Mouse (Mus musculus): ENCODE data around the gene Slc12a3. TPM values are rescaled to one million over a fixed set of nuclear protein-coding genes. Genes with fewer than 3 reads are reported as not detected.

Slc12a3 gene
- total and polyA plus RNA-seq, 3 experiments = 0.44 TPM; not detected in 2

DNA sequence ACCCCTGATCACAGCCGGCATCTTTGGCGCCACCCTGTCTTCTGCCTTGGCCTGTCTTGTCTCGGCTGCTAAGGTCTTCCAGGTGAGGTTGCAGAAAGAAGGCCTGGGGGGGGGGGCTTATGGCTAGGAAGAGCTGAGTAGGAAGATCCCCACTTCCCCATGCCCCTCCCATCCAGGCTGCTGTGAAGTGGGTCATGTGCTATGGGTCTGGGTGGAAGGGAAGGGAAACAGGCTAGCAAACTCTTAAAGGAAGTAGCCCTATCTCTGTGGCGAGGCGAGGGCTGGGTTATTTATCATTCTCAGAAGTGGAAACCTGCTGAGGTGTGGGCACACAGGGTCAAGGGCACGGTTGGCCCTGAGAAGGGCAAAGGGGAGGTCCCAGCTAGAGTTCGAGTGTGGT lies 11.8 kb downstream of the Slc12a3 start:
- DNase-seq (ENCODE audit: low spot score) (no peak), ATAC-seq (ENCODE audit: extremely low read depth, insufficient number of reproducible peaks, low FRiP score, poor library complexity, severe bottlenecking) (no peak)
- Histone ChIP-seq H3K27me3 (ENCODE audit: insufficient read depth, low read length) (peaks cover 46% of the 10 kb centered on the region), H3K36me3 (replicated peaks) (no peaks in the 10 kb centered on the region), H3K4me3 (ENCODE audit: low read depth, low read length) (no peak overlapping the region), H3K9me3 (replicated peaks) (no peaks in the 10 kb centered on the region), H3K4me1 (ENCODE audit: insufficient read depth, low read depth, low read length) (0 out of 2 replicates have a peak, but pooled peaks cover 2% of the 10 kb centered on the region)
- no peak for TF ChIP-seq POLR2AphosphoS5 (IDR thresholded peaks at IDR 0.05; ENCODE audit: insufficient replicate concordance, low read depth, low read length)
- no peak for TF ChIP-seq TAL1 (conservative IDR thresholded peaks at IDR 0.05; ENCODE audit: low read depth, low read length)
- no peak for TF ChIP-seq GATA2 (IDR thresholded peaks at IDR 0.05; ENCODE audit: borderline replicate concordance, low read depth, low read length)
- TF ChIP-seq GATA1 (IDR thresholded peaks at IDR 0.05; ENCODE audit: borderline replicate concordance, low read length) = no peak
- no peak for TF ChIP-seq CTCF (IDR thresholded peaks at IDR 0.05; ENCODE audit: low read depth, low read length)

DNA sequence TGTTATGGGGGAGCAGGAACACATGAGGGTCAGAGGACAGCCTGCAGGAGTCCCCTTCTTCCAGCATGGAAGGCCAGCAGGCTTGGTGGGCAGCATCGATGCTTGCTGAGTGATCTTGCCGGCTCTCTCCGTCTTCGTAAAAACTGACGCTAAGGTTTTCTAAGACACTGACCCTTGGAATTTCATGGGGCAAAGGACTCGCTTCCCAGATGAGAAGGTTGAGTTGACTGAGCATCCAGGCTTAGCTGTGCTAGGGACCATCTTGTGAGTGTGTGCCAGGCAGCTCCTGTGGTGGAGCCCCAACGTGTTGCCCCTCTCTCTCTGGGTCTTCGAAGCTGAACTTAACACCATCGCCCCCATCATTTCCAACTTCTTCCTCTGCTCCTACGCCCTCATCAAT lies 13.7 kb downstream of the Slc12a3 start:
- Histone ChIP-seq H3K4me1 (ENCODE audit: insufficient read depth, low read depth, low read length) (0 out of 2 replicates have a peak, but pooled peaks cover 2% of the 10 kb centered on the region), H3K27me3 (ENCODE audit: insufficient read depth, low read length) (peaks cover 41% of the 10 kb centered on the region), H3K9me3 (replicated peaks) (no peaks in the 10 kb centered on the region), H3K36me3 (replicated peaks) (no peaks in the 10 kb centered on the region), H3K4me3 (ENCODE audit: low read depth, low read length) (no peak overlapping the region)
- TF ChIP-seq GATA2 (IDR thresholded peaks at IDR 0.05; ENCODE audit: borderline replicate concordance, low read depth, low read length) (no peak), GATA1 (IDR thresholded peaks at IDR 0.05; ENCODE audit: borderline replicate concordance, low read length) (no peak), POLR2AphosphoS5 (IDR thresholded peaks at IDR 0.05; ENCODE audit: insufficient replicate concordance, low read depth, low read length) (no peak), TAL1 (conservative IDR thresholded peaks at IDR 0.05; ENCODE audit: low read depth, low read length) (no peak), CTCF (IDR thresholded peaks at IDR 0.05; ENCODE audit: low read depth, low read length) (no peak)
- ATAC-seq (ENCODE audit: extremely low read depth, insufficient number of reproducible peaks, low FRiP score, poor library complexity, severe bottlenecking) = no peak
- DNase-seq (ENCODE audit: low spot score) = no peak

DNA sequence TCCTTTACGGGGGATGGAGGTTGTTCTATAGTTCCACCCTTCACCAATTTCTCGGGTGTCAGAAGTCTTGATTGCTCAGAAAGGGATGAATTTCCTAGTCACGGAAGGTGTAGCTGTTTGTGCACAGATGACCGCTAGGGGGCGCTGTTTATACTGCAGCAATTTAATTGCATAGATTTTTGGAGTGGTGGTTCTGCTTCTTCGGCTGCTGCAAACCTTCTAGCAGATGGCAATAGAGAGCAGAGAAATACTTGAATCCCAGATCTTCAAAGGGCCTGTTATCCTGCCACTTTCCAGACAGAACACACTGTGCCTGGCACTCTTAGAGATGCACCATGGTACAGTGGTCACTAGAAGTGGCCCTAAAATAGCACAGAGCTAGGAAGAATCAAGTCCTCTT lies 14.3 kb downstream of the Slc12a3 start:
- H3K4me1 ChIP-seq (ENCODE audit: insufficient read depth, low read depth, low read length) = 0 out of 2 replicates have a peak, but pooled peaks cover 2% of the 10 kb centered on the region
- H3K9me3 ChIP-seq (replicated peaks) = no peaks in the 10 kb centered on the region
- H3K4me3 ChIP-seq (ENCODE audit: low read depth, low read length) = no peak overlapping the region
- H3K36me3 ChIP-seq (replicated peaks) = no peaks in the 10 kb centered on the region
- TF ChIP-seq TAL1 (conservative IDR thresholded peaks at IDR 0.05; ENCODE audit: low read depth, low read length) = no peak
- no peak for TF ChIP-seq GATA2 (IDR thresholded peaks at IDR 0.05; ENCODE audit: borderline replicate concordance, low read depth, low read length)
- no peak for TF ChIP-seq POLR2AphosphoS5 (IDR thresholded peaks at IDR 0.05; ENCODE audit: insufficient replicate concordance, low read depth, low read length)
- TF ChIP-seq GATA1 (IDR thresholded peaks at IDR 0.05; ENCODE audit: borderline replicate concordance, low read length) = no peak
- TF ChIP-seq CTCF (IDR thresholded peaks at IDR 0.05; ENCODE audit: low read depth, low read length) = peak; percentile 70
- peaks cover 41% of the 10 kb centered on the region for H3K27me3 ChIP-seq (ENCODE audit: insufficient read depth, low read length)
- DNase-seq (ENCODE audit: low spot score) = peak; percentile 28
- no peak for ATAC-seq (ENCODE audit: extremely low read depth, insufficient number of reproducible peaks, low FRiP score, poor library complexity, severe bottlenecking)

DNA sequence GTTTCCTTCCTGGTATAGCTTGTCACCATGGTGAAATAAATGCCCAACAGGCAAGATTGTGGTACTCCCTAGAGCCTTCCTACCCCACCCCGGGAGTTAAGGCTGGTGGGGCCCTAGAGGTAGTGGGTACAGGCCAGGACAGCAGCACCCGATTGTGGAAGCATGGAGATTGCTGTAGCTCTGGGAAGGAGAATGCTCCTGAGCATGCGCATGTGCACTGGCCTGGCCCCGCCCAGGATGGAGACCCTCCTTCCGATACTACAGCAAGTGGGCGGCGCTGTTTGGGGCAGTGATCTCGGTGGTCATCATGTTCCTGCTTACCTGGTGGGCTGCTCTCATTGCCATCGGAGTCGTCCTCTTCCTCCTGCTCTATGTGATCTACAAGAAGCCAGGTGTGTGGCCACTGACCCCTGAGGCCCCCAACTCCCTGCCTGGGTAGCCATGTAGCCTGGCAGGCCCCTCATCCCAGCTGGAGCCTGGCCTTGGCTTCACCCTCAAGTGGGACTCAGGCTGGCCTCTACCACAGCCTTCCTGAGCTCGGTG lies 14.8 kb downstream of the Slc12a3 start:
- H3K36me3 ChIP-seq (replicated peaks) = no peaks in the 10 kb centered on the region
- H3K9me3 ChIP-seq (replicated peaks) = no peaks in the 10 kb centered on the region
- TF ChIP-seq POLR2AphosphoS5 (IDR thresholded peaks at IDR 0.05; ENCODE audit: insufficient replicate concordance, low read depth, low read length) (no peak), GATA1 (IDR thresholded peaks at IDR 0.05; ENCODE audit: borderline replicate concordance, low read length) (no peak), GATA2 (IDR thresholded peaks at IDR 0.05; ENCODE audit: borderline replicate concordance, low read depth, low read length) (no peak), CTCF (IDR thresholded peaks at IDR 0.05; ENCODE audit: low read depth, low read length) (no peak), TAL1 (conservative IDR thresholded peaks at IDR 0.05; ENCODE audit: low read depth, low read length) (no peak)
- H3K27me3 ChIP-seq (ENCODE audit: insufficient read depth, low read length) = peaks cover 41% of the 10 kb centered on the region
- ATAC-seq (ENCODE audit: extremely low read depth, insufficient number of reproducible peaks, low FRiP score, poor library complexity, severe bottlenecking) = no peak
- H3K4me1 ChIP-seq (ENCODE audit: insufficient read depth, low read depth, low read length) = 0 out of 2 replicates have a peak, but pooled peaks cover 2% of the 10 kb centered on the region
- H3K4me3 ChIP-seq (ENCODE audit: low read depth, low read length) = no peak overlapping the region
- no peak for DNase-seq (ENCODE audit: low spot score)

DNA sequence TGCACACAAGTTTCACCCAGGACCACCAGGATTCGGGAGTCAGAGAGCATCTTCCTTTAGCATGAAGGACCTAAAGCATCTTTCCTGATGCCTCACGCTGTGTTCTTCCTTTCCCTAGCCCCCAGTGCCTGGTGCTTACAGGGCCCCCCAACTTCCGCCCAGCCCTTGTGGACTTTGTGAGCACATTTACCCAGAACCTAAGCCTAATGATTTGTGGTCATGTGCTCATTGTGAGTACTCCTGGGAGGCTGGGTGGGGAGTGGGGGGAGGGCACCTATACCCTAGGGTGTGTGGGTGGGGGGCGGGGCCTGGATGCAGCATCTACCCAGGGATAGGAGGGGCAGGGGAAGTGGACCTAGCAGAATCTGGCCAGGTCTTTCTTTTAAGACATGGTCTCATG lies 16.7 kb downstream of the Slc12a3 start:
- no peak for ATAC-seq (ENCODE audit: extremely low read depth, insufficient number of reproducible peaks, low FRiP score, poor library complexity, severe bottlenecking)
- H3K27me3 ChIP-seq (ENCODE audit: insufficient read depth, low read length) = peaks cover 30% of the 10 kb centered on the region; the same call in 1 of the 2 replicates
- H3K4me3 ChIP-seq (ENCODE audit: low read depth, low read length) = no peak overlapping the region
- DNase-seq (ENCODE audit: low spot score) = no peak
- H3K9me3 ChIP-seq (replicated peaks) = no peaks in the 10 kb centered on the region
- H3K36me3 ChIP-seq (replicated peaks) = no peaks in the 10 kb centered on the region
- TF ChIP-seq GATA1 (IDR thresholded peaks at IDR 0.05; ENCODE audit: borderline replicate concordance, low read length) (no peak), CTCF (IDR thresholded peaks at IDR 0.05; ENCODE audit: low read depth, low read length) (no peak)
- H3K4me1 ChIP-seq (ENCODE audit: insufficient read depth, low read depth, low read length) = 0 out of 2 replicates have a peak, but pooled peaks cover 2% of the 10 kb centered on the region

DNA sequence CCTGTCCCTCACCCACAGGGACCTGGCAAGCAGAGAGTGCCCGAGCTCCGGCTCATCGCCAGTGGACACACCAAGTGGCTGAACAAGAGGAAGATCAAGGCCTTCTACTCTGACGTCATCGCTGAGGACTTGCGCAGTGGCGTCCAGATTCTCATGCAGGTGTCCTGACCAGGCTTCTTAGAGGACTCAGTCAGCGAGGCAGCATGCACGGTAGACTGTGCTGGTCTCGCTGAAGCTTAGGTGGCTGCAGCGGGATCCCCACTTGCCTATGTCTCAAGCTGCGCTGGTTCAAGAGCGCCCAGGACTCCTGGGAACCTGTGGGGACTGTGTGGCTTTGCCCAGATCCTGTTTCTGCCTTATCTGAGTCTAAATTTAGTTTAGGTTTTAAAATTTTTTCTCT lies 17.3 kb downstream of the Slc12a3 start:
- no peak for ATAC-seq (ENCODE audit: extremely low read depth, insufficient number of reproducible peaks, low FRiP score, poor library complexity, severe bottlenecking)
- DNase-seq (ENCODE audit: low spot score) = no peak

More for the DNA sequence above, 17.3 kb downstream of the Slc12a3 start:
- 0 out of 2 replicates have a peak, but pooled peaks cover 2% of the 10 kb centered on the region for H3K4me1 ChIP-seq (ENCODE audit: insufficient read depth, low read depth, low read length)
- no peaks in the 10 kb centered on the region for H3K36me3 ChIP-seq (replicated peaks)
- no peaks in the 10 kb centered on the region for H3K9me3 ChIP-seq (replicated peaks)
- peaks cover 30% of the 10 kb centered on the region; the same call in 1 of the 2 replicates for H3K27me3 ChIP-seq (ENCODE audit: insufficient read depth, low read length)
- no peak overlapping the region for H3K4me3 ChIP-seq (ENCODE audit: low read depth, low read length)
- TF ChIP-seq CTCF (IDR thresholded peaks at IDR 0.05; ENCODE audit: low read depth, low read length) (no peak), GATA2 (IDR thresholded peaks at IDR 0.05; ENCODE audit: borderline replicate concordance, low read depth, low read length) (no peak), TAL1 (conservative IDR thresholded peaks at IDR 0.05; ENCODE audit: low read depth, low read length) (no peak), GATA1 (IDR thresholded peaks at IDR 0.05; ENCODE audit: borderline replicate concordance, low read length) (no peak), POLR2AphosphoS5 (IDR thresholded peaks at IDR 0.05; ENCODE audit: insufficient replicate concordance, low read depth, low read length) (no peak)

All from G1E (cell line).